Mouse (Mus musculus) E14TG2a.4 (cell line): ENCODE data around the gene Hacl1.
"Not testable (repeated sequence)": the region's sequence is repeated elsewhere in the genome, so short reads cannot be mapped to it uniquely, and the experiment has no call there.

Experiments used
- H3K27me3 ChIP-seq: 2 replicates; pipeline ENCODE4 v1.6.1; 2014; ENCODE audit warnings: low read length, control low read depth; ENCODE audit not compliant: insufficient read depth
- H3K36me3 ChIP-seq: 2 replicates; pipeline ENCODE4 v1.6.1; 2014; ENCODE audit warnings: low read length, control low read depth; ENCODE audit not compliant: insufficient read depth
- H3K4me1 ChIP-seq: replicated peaks from 2 replicates; pipeline ENCODE4 v1.6.1; 2014; ENCODE audit warnings: low read depth, low read length, control low read depth
- H3K4me3 ChIP-seq: replicated peaks from 2 replicates; pipeline ENCODE4 v1.5.1; 2014; ENCODE audit warnings: mild to moderate bottlenecking, low read length
- H3K9me3 ChIP-seq: 2 replicates; pipeline ENCODE4 v1.6.1; 2014; ENCODE audit warnings: low read length, control low read depth
- CTCF ChIP-seq: conservative IDR thresholded peaks from 2 replicates; pipeline ENCODE4 v1.5.1; 2014; ENCODE audit warnings: low read length
- NANOG ChIP-seq: IDR thresholded peaks from 2 replicates; pipeline ENCODE4 v1.6.1; 2014; ENCODE audit warnings: borderline replicate concordance, low read length, mixed read lengths
- POU5F1 ChIP-seq: IDR thresholded peaks from 2 replicates; pipeline ENCODE4 v1.6.1; 2014; ENCODE audit warnings: low read length, borderline replicate concordance

Hacl1 gene

DNA sequence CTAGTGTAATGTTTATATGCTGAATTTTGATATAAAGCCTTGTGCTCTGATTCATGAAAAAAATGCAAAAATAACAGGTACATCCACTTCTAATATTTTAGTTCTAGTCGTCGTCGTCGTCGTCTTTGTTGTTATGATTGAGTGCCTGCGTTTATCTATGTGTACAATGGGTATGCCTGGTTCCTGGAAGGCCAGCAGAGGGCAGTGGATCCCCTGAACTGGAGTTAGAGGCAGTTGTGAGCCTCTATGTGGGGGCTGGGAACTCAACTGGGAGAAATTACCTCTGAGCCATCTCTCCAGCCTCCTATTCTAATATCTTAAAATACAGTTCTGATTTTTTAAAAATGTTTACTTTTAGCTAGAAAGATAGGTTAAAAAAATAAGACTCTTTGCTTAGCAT lies 35.6 kb downstream of the Hacl1 start:
- H3K4me1 ChIP-seq: peaks cover 3% of the 10 kb centered on the region; the same call in 1 of the 2 replicates
- TF ChIP-seq CTCF (peak; percentile 45), POU5F1 (no peak), NANOG (no peak)
- H3K4me3 ChIP-seq: 0 out of 2 replicates have a peak overlapping the region, but pooled peaks have one; percentile 20
- H3K9me3 ChIP-seq: no peaks in the 10 kb centered on the region
- no peaks in the 10 kb centered on the region for H3K36me3 ChIP-seq
- H3K27me3 ChIP-seq: no peaks in the 10 kb centered on the region

DNA sequence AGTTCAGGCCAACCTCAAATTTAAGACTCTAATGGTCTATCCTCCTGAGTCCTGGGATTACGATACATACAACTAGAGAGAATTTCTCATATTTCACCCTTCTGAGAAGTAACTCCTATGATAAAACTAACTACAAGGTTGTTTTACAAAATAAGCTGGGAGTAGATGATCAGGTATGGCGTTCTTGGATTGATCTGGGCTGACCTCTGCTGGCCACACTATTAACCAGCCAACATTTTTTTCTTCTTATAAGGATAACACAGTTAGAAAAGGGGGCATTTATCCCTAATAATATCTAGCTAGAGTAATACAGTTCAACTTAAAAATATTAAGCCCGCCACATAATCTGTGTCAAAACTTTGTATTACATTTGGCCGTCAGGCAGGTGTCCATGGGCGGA lies 36.2 kb downstream of the Hacl1 start:
- peak overlapping the region; percentile 20; the same call in 1 of the 2 replicates for H3K4me3 ChIP-seq
- no peaks in the 10 kb centered on the region for H3K36me3 ChIP-seq
- TF ChIP-seq NANOG (no peak), POU5F1 (no peak), CTCF (peak; percentile 18)
- H3K4me1 ChIP-seq: peaks cover 3% of the 10 kb centered on the region; the same call in 1 of the 2 replicates
- no peaks in the 10 kb centered on the region for H3K9me3 ChIP-seq
- no peaks in the 10 kb centered on the region for H3K27me3 ChIP-seq

DNA sequence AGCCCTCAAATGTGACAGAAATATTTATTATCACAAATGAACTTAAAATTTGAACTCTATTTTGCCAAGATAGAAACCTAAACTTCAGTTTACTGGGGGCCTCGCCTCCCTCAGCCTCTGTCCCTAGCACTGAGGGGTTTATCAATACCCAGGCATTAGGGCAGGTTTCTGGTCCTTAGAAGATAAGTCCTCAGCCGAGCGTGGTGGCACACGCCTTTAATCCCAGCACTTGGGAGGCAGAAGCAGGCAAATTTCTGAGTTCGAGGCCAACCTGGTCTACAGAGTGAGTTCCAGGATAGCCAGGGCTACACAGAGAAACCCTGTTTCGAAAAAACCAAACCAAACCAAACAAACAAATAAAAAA lies 38.5 kb downstream of the Hacl1 start:
- not testable (repeated sequence) for H3K9me3 ChIP-seq, H3K4me1 ChIP-seq, H3K36me3 ChIP-seq, H3K4me3 ChIP-seq, H3K27me3 ChIP-seq

DNA sequence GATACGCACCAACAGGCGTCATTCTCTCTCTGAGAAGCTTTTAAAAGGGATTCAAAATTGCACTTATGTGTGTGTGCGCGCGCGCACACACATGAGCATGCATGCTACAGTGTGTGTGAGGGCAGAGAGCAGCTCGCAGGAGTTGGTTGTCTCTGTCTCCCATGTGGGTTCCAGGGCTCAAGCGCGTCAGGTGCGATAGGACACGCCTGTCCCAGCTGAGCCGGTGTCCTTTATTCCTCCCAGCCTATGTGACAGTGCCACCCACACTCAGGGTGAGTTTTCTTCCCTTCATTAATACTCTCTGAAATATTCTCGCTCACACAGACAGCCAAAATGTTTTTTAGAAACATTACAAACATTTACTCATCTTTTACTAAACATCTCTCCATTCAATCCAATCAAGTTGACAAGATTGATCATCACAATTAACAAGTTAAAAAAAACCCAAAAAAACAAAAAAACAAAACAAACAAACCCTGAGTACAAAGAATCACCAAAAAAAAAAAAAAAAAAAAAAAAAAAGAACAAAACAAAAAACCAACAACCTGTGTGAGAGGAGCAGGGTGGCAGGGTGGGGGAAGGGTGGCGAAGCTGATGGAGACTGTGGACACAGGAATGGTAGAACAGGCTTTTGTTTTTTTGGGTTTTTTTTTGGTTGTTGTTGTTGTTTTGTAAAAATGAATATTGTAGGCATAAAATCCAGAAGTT lies 39.0 kb downstream of the Hacl1 start:
- H3K4me3 ChIP-seq: no peak overlapping the region
- no peak for TF ChIP-seq NANOG
- no peaks in the 10 kb centered on the region for H3K36me3 ChIP-seq
- peaks cover 3% of the 10 kb centered on the region; the same call in 1 of the 2 replicates for H3K4me1 ChIP-seq
- H3K27me3 ChIP-seq: no peaks in the 10 kb centered on the region
- peaks cover 6% of the 10 kb centered on the region for H3K9me3 ChIP-seq

- no peak for TF ChIP-seq POU5F1
- no peak for TF ChIP-seq NANOG
- TF ChIP-seq CTCF: no peak
- Histone ChIP-seq H3K27me3 (no peaks in the 10 kb centered on the region), H3K4me3 (no peak overlapping the region), H3K9me3 (peaks cover 6% of the 10 kb centered on the region), H3K36me3 (no peaks in the 10 kb centered on the region), H3K4me1 (no peaks in the 10 kb centered on the region)
Observed at GRCm38 (mm10) chr14:31597446-31597845, 43.6 kb downstream of the Hacl1 start.

DNA sequence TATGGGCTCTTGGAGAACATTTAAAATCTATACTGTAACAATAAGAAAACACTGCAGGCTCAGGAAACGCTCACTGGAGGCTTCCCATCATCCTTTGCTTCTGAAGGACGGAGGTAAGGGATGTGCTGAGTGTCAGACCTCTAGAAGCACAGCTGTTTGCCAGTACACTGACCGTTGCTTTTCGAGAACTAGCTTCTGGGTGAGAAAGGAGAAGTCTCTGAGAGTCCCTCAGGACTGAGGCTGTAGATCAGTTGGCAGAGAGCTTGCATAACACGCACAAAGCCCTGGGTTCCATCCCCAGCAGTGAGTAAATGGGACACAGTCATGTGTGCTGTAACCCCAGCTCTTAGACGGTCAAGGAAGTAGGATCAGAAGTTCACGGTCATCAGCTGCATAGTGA lies 44.7 kb downstream of the Hacl1 start:
- Histone ChIP-seq H3K36me3 (no peaks in the 10 kb centered on the region), H3K4me3 (no peak overlapping the region), H3K27me3 (no peaks in the 10 kb centered on the region), H3K4me1 (no peaks in the 10 kb centered on the region), H3K9me3 (peaks cover 6% of the 10 kb centered on the region)
- TF ChIP-seq POU5F1 (no peak), NANOG (no peak), CTCF (no peak)

DNA sequence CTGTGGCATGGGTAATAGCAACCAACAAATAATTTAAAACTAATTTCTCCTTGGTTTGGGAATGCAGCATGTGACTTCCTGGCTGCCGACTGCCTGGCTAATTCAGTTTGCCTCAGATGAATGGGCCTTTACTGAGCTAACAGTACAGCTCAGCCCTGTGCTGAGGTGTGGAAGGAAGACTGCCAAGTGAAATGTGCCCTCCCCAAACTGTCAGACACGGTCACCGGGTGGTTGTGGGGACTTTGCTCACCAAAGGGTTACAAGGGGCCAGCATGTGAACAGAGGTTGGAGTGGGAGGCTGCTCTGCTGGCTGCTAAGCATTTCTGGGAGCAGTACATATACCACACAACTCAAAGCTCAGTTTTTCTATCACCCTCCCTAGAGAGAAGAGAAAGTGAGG lies 46.4 kb downstream of the Hacl1 start:
- Histone ChIP-seq H3K36me3 (no peaks in the 10 kb centered on the region), H3K9me3 (peaks cover 6% of the 10 kb centered on the region), H3K4me1 (no peaks in the 10 kb centered on the region), H3K27me3 (no peaks in the 10 kb centered on the region), H3K4me3 (no peak overlapping the region)
- TF ChIP-seq POU5F1 (no peak), CTCF (no peak), NANOG (no peak)

DNA sequence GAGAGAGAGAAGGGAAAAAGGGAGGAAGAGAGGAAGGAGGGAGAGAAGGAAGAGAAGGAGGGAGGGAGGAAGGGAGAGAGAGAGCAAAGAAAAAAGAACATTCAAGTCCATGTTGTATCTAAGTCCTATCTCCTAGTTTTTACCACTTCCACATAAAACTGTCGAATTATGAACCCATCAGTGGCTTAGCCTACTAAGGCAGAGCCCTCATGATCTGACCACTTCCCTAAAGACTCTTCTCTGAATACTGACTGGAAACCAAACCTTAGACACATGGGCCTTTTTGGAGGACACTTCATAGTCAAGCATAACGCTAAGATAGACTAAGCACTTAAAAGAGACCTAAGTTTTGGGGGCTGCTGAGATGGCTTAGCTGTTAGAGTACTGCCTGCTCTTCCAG lies 48.0 kb downstream of the Hacl1 start:
- Histone ChIP-seq H3K36me3 (no peaks in the 10 kb centered on the region), H3K27me3 (no peaks in the 10 kb centered on the region), H3K4me1 (no peaks in the 10 kb centered on the region), H3K9me3 (no peaks in the 10 kb centered on the region), H3K4me3 (no peak overlapping the region)
- TF ChIP-seq CTCF (no peak), POU5F1 (no peak), NANOG (no peak)

GRCm38 (mm10) chr14:31591243-31591642 lies 49.8 kb downstream of the Hacl1 start, which contains the start of gene Colq:
Colq (minus strand) TSS chr14:31591343.
- no peak within 1 kb of the TSS for H3K4me3 ChIP-seq
- no peaks in the 10 kb centered on the region for H3K4me1 ChIP-seq
- H3K9me3 ChIP-seq: no peaks in the 10 kb centered on the region
- H3K36me3 ChIP-seq: no peaks in the 10 kb centered on the region
- peaks cover 7% of the 10 kb centered on the region; the same call in 1 of the 2 replicates for H3K27me3 ChIP-seq
- TF ChIP-seq CTCF: no peak
- TF ChIP-seq NANOG: no peak
- TF ChIP-seq POU5F1: no peak
